Mouse (Mus musculus) large intestine, adult 2 months (tissue): Measurements from ENCODE around the gene Eef1g. TPM values are rescaled to one million over a fixed set of nuclear protein-coding genes. Genes with fewer than 3 reads are reported as not detected.

Source experiments
- DNase-seq: peaks from one replicate; pipeline ENCODE4 v3.0.0-alpha.2; 2012; ENCODE audit warnings: low read depth, low spot score
- whole genome bisulfite sequencing: fragments of 180-500 bp; shearing (Covaris S2); methylation state at CpG from one replicate; pipeline ENCODE4 v1.1.7; 2018; 5-methylcytosine and 5-hydroxymethylcytosine counted together
- polyA plus RNA-seq: library from polyadenylated mRNA; depleted of rRNA; stranded (reverse); fragments of >200 nt; gene quantifications from 2 replicates; pipeline ENCODE4 v1.2.3, GENCODE M21; 2012

Gene Eef1g
- polyA plus RNA-seq, 1 experiment = 315 TPM

- peak; percentile 80 for DNase-seq
- 18% methylated on average over 5 of the region's 5 CpGs for WGBS
Observed at GRCm38 (mm10) chr19:8982303-8983149, 15.7 kb downstream of the Eef1g start.

GRCm38 (mm10) chr19:8983150-8983650, 16.4 kb downstream of the Eef1g start:
- no peak for DNase-seq
- WGBS = 12% methylated on average over 4 of the region's 4 CpGs

- no peak for DNase-seq
- WGBS = 8% methylated on average over 7 of the region's 7 CpGs
Observed at GRCm38 (mm10) chr19:8984255-8984868, 17.5 kb downstream of the Eef1g start.

GRCm38 (mm10) chr19:8985891-8986290, 19.1 kb downstream of the Eef1g start:
- 33% methylated on average over 5 of the region's 5 CpGs for WGBS
- no peak for DNase-seq

GRCm38 (mm10) chr19:8987816-8988215, 21.0 kb downstream of the Eef1g start:
- DNase-seq = no peak
- WGBS = 79% methylated on average over 2 of the region's 2 CpGs

GRCm38 (mm10) chr19:8988346-8989065, 21.7 kb downstream of the Eef1g start:
- no peak for DNase-seq
- 34% methylated on average over 15 of the region's 15 CpGs for WGBS

GRCm38 (mm10) chr19:8989066-8989566, 22.3 kb downstream of the Eef1g start, which contains the start of gene Ahnak:
Gene Ahnak, plus strand, starts transcription at chr19:8989284.
- WGBS = 1% methylated on average over 42 of the region's 42 CpGs
- no peak for DNase-seq

GRCm38 (mm10) chr19:8989567-8990431, 23.0 kb downstream of the Eef1g start:
- DNase-seq = no peak
- under 1% methylated on average over 53 of the region's 53 CpGs for WGBS

- 17% methylated on average over 15 of the region's 15 CpGs for WGBS
- DNase-seq = no peak
Observed at GRCm38 (mm10) chr19:8990432-8991102, 23.7 kb downstream of the Eef1g start.

- WGBS = 45% methylated on average over 4 of the region's 4 CpGs
- no peak for DNase-seq
Observed at GRCm38 (mm10) chr19:8991245-8991870, 24.5 kb downstream of the Eef1g start.

GRCm38 (mm10) chr19:8991871-8992735, 25.3 kb downstream of the Eef1g start:
- no peak for DNase-seq
- WGBS = 34% methylated on average over 13 of the region's 13 CpGs

GRCm38 (mm10) chr19:8992769-8993624, 26.2 kb downstream of the Eef1g start:
- 16% methylated on average over 12 of the region's 12 CpGs for WGBS
- DNase-seq = no peak

GRCm38 (mm10) chr19:8993625-8993912, 26.7 kb downstream of the Eef1g start:
- WGBS = 48% methylated on average over 2 of the region's 2 CpGs
- DNase-seq = no peak

- 13% methylated on average over 10 of the region's 10 CpGs for WGBS
Observed at GRCm38 (mm10) chr19:8994813-8995607, 28.2 kb downstream of the Eef1g start.

GRCm38 (mm10) chr19:8996601-8997000, 29.8 kb downstream of the Eef1g start:
- no peak for DNase-seq
- 88% methylated on average over 6 of the region's 6 CpGs for WGBS

More at GRCm38 (mm10) chr19:8994813-8995607, 28.2 kb downstream of the Eef1g start:
- DNase-seq = no peak

- WGBS = 3% methylated on average over 4 of the region's 4 CpGs
- peak; percentile 81 for DNase-seq
Observed at GRCm38 (mm10) chr19:8997546-8997945, 30.7 kb downstream of the Eef1g start.
